Mouse (Mus musculus) embryonic facial prominence, embryonic 10.5 days (tissue): ENCODE data around the gene Inava. TPM values are rescaled to one million over a fixed set of nuclear protein-coding genes. Genes with fewer than 3 reads are reported as not detected.
A peak's percentile ranks its signal among the peaks of the same experiment; 100 is the strongest.

Source experiments
- DNase-seq: peaks from one replicate; pipeline ENCODE4 v3.0.0-alpha.2; 2017; ENCODE audit warnings: low spot score
- H3K27ac ChIP-seq: fragments of 300-500 bp; sonication (generic); replicated peaks from 2 replicates; pipeline ENCODE4 v1.5.1; 2016; ENCODE audit warnings: mild to moderate bottlenecking
- H3K27me3 ChIP-seq: fragments of 300-500 bp; sonication (generic); replicated peaks from 2 replicates; pipeline ENCODE4 v1.6.1; 2016; ENCODE audit warnings: low read depth, mild to moderate bottlenecking; ENCODE audit not compliant: poor library complexity, severe bottlenecking
- H3K36me3 ChIP-seq: fragments of 300-500 bp; sonication (generic); replicated peaks from 2 replicates; pipeline ENCODE4 v1.6.1; 2016; ENCODE audit warnings: mild to moderate bottlenecking, moderate library complexity
- H3K4me1 ChIP-seq: fragments of 300-500 bp; sonication (generic); 2 replicates; pipeline ENCODE4 v1.6.1; 2016
- H3K4me3 ChIP-seq: fragments of 300-500 bp; sonication (generic); 2 replicates; pipeline ENCODE4 v1.5.1; 2016; ENCODE audit warnings: mild to moderate bottlenecking, moderate library complexity
- H3K9me3 ChIP-seq: fragments of 300-500 bp; sonication (generic); 2 replicates; pipeline ENCODE4 v1.6.1; 2016; ENCODE audit warnings: mild to moderate bottlenecking
- WGBS: fragments of 180-500 bp; shearing (Covaris S2); methylation state at CpG from one replicate; pipeline ENCODE4 v1.1.7; 2016; 5-methylcytosine and 5-hydroxymethylcytosine counted together
- polyA plus RNA-seq: library from polyadenylated mRNA; unstranded; fragments of >200 nt; fragmentation: Nextera tagmentation; extraction: Ambion mirVana; gene quantifications from 2 replicates; pipeline ENCODE4 v1.2.1, GENCODE M21; 2016

Inava gene
- polyA plus RNA-seq, 1 experiment from 2014 or later = 24.1 TPM

- H3K27ac ChIP-seq = no peak overlapping the region
- H3K36me3 ChIP-seq = no peaks in the 10 kb centered on the region
- peaks cover 15% of the 10 kb centered on the region for H3K4me1 ChIP-seq
- peaks cover 35% of the 10 kb centered on the region for H3K27me3 ChIP-seq
- no peak overlapping the region for H3K4me3 ChIP-seq
- 22% methylated on average over 2 of the region's 2 CpGs for WGBS
- H3K9me3 ChIP-seq = no peaks in the 10 kb centered on the region
- DNase-seq = no peak
Observed at GRCm38 (mm10) chr1:136253472-136253871, 19.4 kb upstream of the Inava start.

GRCm38 (mm10) chr1:136249662-136250061 lies 15.6 kb upstream of the Inava start:
- no peak for DNase-seq
- no peaks in the 10 kb centered on the region for H3K9me3 ChIP-seq
- H3K4me3 ChIP-seq = no peak overlapping the region
- 0 out of 2 replicates have a peak, but pooled peaks cover 5% of the 10 kb centered on the region for H3K4me1 ChIP-seq
- H3K27ac ChIP-seq = no peak overlapping the region
- no peaks in the 10 kb centered on the region for H3K36me3 ChIP-seq
- 72% methylated on average over 5 of the region's 5 CpGs for WGBS
- peaks cover 7% of the 10 kb centered on the region; the same call in 1 of the 2 replicates for H3K27me3 ChIP-seq

- Histone ChIP-seq H3K27ac (no peak overlapping the region), H3K4me1 (0 out of 2 replicates have a peak, but pooled peaks cover 2% of the 10 kb centered on the region), H3K4me3 (no peak overlapping the region), H3K9me3 (no peaks in the 10 kb centered on the region), H3K27me3 (peaks cover 3% of the 10 kb centered on the region; the same call in 1 of the 2 replicates), H3K36me3 (no peaks in the 10 kb centered on the region)
- 90% methylated on average over 5 of the region's 5 CpGs for WGBS
- no peak for DNase-seq
Observed at GRCm38 (mm10) chr1:136247393-136247792, 13.3 kb upstream of the Inava start.

DNA sequence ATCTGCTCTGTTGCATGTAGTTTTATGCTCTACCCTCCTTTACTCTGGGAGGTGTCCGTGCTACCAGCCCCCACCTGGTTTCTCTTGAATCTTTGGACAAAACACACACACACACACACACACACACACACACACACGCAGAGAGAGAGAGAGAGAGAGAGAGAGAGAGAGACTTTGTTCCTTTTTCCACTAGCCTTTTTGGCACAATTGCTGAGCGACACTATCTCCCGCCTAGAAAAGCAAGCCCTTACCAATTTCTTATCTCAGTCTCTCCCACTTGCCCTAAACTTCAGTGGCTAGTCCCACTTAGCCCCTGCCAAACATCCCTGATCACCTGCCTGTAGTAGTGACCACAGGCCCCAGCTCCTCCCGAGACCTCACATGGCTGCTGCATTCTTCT lies 10.4 kb upstream of the Inava start:
- H3K4me3 ChIP-seq = no peak overlapping the region
- peaks cover 7% of the 10 kb centered on the region; the same call in 1 of the 2 replicates for H3K27me3 ChIP-seq
- no peaks in the 10 kb centered on the region for H3K36me3 ChIP-seq
- H3K27ac ChIP-seq = no peak overlapping the region
- H3K9me3 ChIP-seq = no peaks in the 10 kb centered on the region
- DNase-seq = no peak
- 91% methylated on average over 5 of the region's 5 CpGs for WGBS
- H3K4me1 ChIP-seq = 0 out of 2 replicates have a peak, but pooled peaks cover 2% of the 10 kb centered on the region

GRCm38 (mm10) chr1:136241801-136242200 lies 7.7 kb upstream of the Inava start:
- 90% methylated on average over 7 of the region's 7 CpGs for WGBS

DNA sequence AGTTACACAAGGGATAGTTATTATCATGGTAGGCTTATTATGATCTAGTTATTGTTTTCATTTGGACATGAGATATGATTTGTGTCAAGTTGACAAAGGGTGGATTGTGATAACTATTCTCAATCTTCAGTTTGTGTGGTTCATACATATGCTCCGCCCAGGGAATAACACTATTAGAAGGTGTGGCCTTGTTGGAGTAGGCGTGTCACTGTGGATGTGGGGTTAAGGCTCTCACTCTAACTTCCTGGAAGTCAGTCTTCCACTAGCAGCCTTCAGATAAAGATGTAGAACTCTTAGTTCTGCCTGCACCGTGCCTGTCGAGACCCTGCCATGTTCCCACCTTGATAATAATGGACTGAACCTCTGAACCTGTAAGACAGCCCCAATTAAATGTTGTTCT lies 4.4 kb upstream of the Inava start:
- 90% methylated on average over 4 of the region's 4 CpGs for WGBS
- Histone ChIP-seq H3K4me1 (peaks cover 11% of the 10 kb centered on the region), H3K27ac (no peak overlapping the region), H3K9me3 (no peaks in the 10 kb centered on the region), H3K4me3 (no peak overlapping the region), H3K27me3 (peaks cover 23% of the 10 kb centered on the region; the same call in 1 of the 2 replicates), H3K36me3 (no peaks in the 10 kb centered on the region)
- no peak for DNase-seq

More at GRCm38 (mm10) chr1:136241801-136242200, 7.7 kb upstream of the Inava start:
- no peak overlapping the region for H3K27ac ChIP-seq
- no peaks in the 10 kb centered on the region for H3K9me3 ChIP-seq
- no peaks in the 10 kb centered on the region for H3K4me1 ChIP-seq
- H3K4me3 ChIP-seq = no peak overlapping the region
- no peak for DNase-seq
- H3K36me3 ChIP-seq = no peaks in the 10 kb centered on the region
- H3K27me3 ChIP-seq = 0 out of 2 replicates have a peak, but pooled peaks cover 4% of the 10 kb centered on the region

GRCm38 (mm10) chr1:136234595-136235092 lies 580 bp upstream of the Inava start:
- Histone ChIP-seq H3K4me1 (peaks cover 48% of the 10 kb centered on the region), H3K36me3 (no peaks in the 10 kb centered on the region), H3K27me3 (peaks cover 31% of the 10 kb centered on the region; the same call in 1 of the 2 replicates), H3K27ac (peak overlapping the region; percentile 94), H3K9me3 (no peaks in the 10 kb centered on the region), H3K4me3 (peak overlapping the region; percentile 79)
- WGBS = 2% methylated on average over 9 of the region's 9 CpGs
- DNase-seq = no peak

- Histone ChIP-seq H3K4me3 (peak overlapping the region; percentile 79), H3K27ac (peak overlapping the region; percentile 94), H3K9me3 (no peaks in the 10 kb centered on the region), H3K27me3 (peaks cover 31% of the 10 kb centered on the region; the same call in 1 of the 2 replicates), H3K4me1 (peaks cover 63% of the 10 kb centered on the region), H3K36me3 (no peaks in the 10 kb centered on the region; the same call in 1 of the 2 replicates)
- WGBS = under 1% methylated on average over 23 of the region's 23 CpGs
- peak; percentile 67 for DNase-seq
Observed at GRCm38 (mm10) chr1:136232986-136233790, 876 bp downstream of the Inava start.

GRCm38 (mm10) chr1:136232285-136232926 lies 1.7 kb downstream of the Inava start:
- Histone ChIP-seq H3K36me3 (peaks cover 2% of the 10 kb centered on the region), H3K4me3 (peak overlapping the region; percentile 79), H3K9me3 (no peaks in the 10 kb centered on the region), H3K4me1 (peaks cover 68% of the 10 kb centered on the region), H3K27ac (peak overlapping the region; percentile 94), H3K27me3 (peaks cover 31% of the 10 kb centered on the region; the same call in 1 of the 2 replicates)
- DNase-seq = peak; percentile 59
- WGBS = 3% methylated on average over 9 of the region's 9 CpGs

DNA sequence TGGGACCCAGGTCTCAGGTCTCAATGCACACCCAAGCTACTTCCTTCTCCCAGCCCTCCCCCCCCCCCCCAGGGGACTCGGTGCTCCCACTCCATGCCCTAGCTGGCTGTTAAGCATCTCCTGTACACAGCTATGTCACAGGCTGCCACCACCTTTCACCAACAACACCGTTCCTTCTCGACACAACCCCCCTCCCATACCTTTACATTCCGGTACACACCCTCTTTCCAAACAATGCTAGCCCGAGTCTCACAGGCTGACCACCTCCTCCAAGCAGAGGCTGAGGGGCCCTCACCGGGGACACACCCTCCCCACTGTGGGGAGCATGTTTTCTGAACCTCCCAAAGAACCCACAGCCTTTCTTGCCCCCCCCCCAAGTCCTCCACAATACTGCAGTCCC lies 2.5 kb downstream of the Inava start:
- Histone ChIP-seq H3K4me1 (peaks cover 68% of the 10 kb centered on the region), H3K4me3 (peak overlapping the region; percentile 79), H3K36me3 (peaks cover 10% of the 10 kb centered on the region), H3K9me3 (no peaks in the 10 kb centered on the region), H3K27me3 (peaks cover 29% of the 10 kb centered on the region; the same call in 1 of the 2 replicates), H3K27ac (peak overlapping the region; percentile 94)
- no peak for DNase-seq
- 5% methylated on average over 6 of the region's 6 CpGs for WGBS

GRCm38 (mm10) chr1:136230201-136230600 lies 3.9 kb downstream of the Inava start:
- peak; percentile 52 for DNase-seq

GRCm38 (mm10) chr1:136229040-136229373 lies 5.1 kb downstream of the Inava start:
- Histone ChIP-seq H3K27ac (peak overlapping the region; percentile 94), H3K36me3 (peaks cover 36% of the 10 kb centered on the region), H3K4me3 (peak overlapping the region; percentile 79; the same call in 1 of the 2 replicates), H3K9me3 (no peaks in the 10 kb centered on the region), H3K27me3 (peaks cover 12% of the 10 kb centered on the region; the same call in 1 of the 2 replicates), H3K4me1 (peaks cover 63% of the 10 kb centered on the region)
- 8% methylated on average over 6 of the region's 6 CpGs for WGBS
- peak; percentile 20 for DNase-seq

More at GRCm38 (mm10) chr1:136230201-136230600, 3.9 kb downstream of the Inava start:
- H3K9me3 ChIP-seq = no peaks in the 10 kb centered on the region
- peak overlapping the region; percentile 94 for H3K27ac ChIP-seq
- 17% methylated on average over 11 of the region's 11 CpGs for WGBS
- peaks cover 24% of the 10 kb centered on the region for H3K36me3 ChIP-seq
- H3K27me3 ChIP-seq = peaks cover 17% of the 10 kb centered on the region; the same call in 1 of the 2 replicates
- H3K4me1 ChIP-seq = peaks cover 72% of the 10 kb centered on the region
- H3K4me3 ChIP-seq = peak overlapping the region; percentile 79
